Mouse (Mus musculus): ENCODE measurements at regions not wholly inside any gene's neighbourhood (a gene's known extent, or its start where the extent isn't known, plus 50 kb on each side); places are given as distances from the start of the nearest gene placed in this dataset.

DNA sequence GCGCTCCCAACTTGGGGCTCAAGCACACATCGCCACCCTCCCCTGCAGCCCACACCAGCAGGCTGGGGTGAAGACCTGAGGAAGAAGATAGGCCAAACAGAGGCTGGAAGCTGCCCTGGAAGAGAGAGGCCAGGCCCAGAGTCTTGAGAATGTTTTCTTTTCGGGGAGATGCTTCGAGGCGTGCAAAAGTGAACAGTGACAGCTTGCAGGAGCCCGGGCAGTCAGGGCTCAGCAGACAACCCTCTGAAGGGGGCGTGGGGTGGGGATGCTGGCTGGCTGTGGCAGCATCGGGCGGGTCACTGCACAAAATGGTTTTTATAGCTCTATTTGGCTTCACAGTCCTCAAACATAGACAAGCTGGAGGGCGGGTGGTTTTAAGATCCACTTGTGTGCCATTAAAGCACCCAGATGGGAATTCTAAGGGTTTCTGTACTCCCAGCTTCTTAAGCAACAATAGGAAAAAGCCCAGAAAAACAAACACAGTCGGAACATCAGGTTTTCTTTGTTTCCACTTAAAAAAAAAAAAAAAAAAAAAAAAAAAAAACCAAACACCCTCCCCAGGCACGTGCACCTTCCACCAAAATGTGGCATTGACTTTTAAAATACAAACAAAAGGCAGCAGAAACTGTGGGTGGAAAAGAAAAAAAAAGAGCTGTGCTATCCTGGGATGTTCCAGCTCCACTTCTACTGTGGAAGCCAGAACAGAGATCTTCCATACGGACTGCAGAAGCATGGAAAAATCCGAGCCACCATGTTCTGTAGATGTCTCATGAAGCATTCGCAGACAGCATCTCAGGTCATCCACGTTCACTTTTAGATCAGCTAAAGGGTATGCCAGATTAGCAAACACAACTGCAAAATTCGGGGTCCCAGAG is 123.5 kb downstream of the Ly86 start:
- DNase-seq (ENCODE audit: low spot score), result no peak
- Histone ChIP-seq H3K4me3 (peak overlapping the region; percentile 33), H3K4me1 (peaks cover 26% of the 10 kb centered on the region), H3K36me3 (no peaks in the 10 kb centered on the region), H3K27me3 (ENCODE audit: insufficient read depth, poor library complexity, severe bottlenecking) (peaks cover 15% of the 10 kb centered on the region), H3K27ac (peak overlapping the region; percentile 69), H3K9me3 (no peaks in the 10 kb centered on the region)
- WGBS, result 40% methylated on average over 17 of the region's 17 CpGs

GRCm38 (mm10) chr13:37470230-37470907 is 125.4 kb downstream of the Ly86 start:
- H3K9me3 ChIP-seq, result no peaks in the 10 kb centered on the region
- no peak for DNase-seq (ENCODE audit: low spot score)
- no peak overlapping the region for H3K27ac ChIP-seq
- WGBS, result 36% methylated on average over 11 of the region's 11 CpGs
- H3K27me3 ChIP-seq (ENCODE audit: insufficient read depth, poor library complexity, severe bottlenecking), result peaks cover 15% of the 10 kb centered on the region
- H3K4me3 ChIP-seq, result no peak overlapping the region
- H3K4me1 ChIP-seq, result peaks cover 26% of the 10 kb centered on the region
- no peaks in the 10 kb centered on the region for H3K36me3 ChIP-seq

DNA sequence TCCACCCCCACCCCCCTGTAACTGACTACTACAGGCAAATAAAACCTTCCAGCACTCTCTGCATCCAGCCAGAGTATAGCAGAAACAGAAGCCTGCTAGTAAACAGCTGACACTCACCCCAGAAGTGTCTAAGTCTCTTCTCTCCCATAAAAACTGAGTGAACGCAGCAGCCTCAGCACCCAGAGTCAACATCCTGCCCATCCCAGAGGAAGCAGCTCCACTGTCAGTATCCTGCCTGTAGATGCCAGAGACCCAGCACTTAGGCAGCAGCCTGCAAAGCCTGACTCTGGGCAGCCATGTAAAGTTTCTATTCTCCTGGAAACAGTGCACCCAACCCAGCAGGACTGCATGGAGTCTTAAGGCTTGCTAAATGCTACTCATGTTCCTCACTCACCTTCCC is 128.4 kb downstream of the Ly86 start:
- no peaks in the 10 kb centered on the region for H3K36me3 ChIP-seq
- 39% methylated on average over 1 of the region's 1 CpGs for WGBS
- H3K27me3 ChIP-seq (ENCODE audit: insufficient read depth, poor library complexity, severe bottlenecking), result peaks cover 15% of the 10 kb centered on the region

GRCm38 (mm10) chr13:37475804-37476203 is 130.8 kb downstream of the Ly86 start:
- Histone ChIP-seq H3K27me3 (ENCODE audit: insufficient read depth, poor library complexity, severe bottlenecking) (no peaks in the 10 kb centered on the region), H3K36me3 (no peaks in the 10 kb centered on the region), H3K4me1 (peaks cover 29% of the 10 kb centered on the region), H3K27ac (peak overlapping the region; percentile 69; the same call in 1 of the 2 replicates), H3K4me3 (no peak overlapping the region), H3K9me3 (no peaks in the 10 kb centered on the region)
- DNase-seq (ENCODE audit: low spot score), result no peak
- WGBS, result 38% methylated on average over 3 of the region's 3 CpGs

More for the DNA sequence above, 128.4 kb downstream of the Ly86 start:
- Histone ChIP-seq H3K27ac (no peak overlapping the region), H3K4me1 (peaks cover 38% of the 10 kb centered on the region), H3K9me3 (no peaks in the 10 kb centered on the region), H3K4me3 (no peak overlapping the region)
- DNase-seq (ENCODE audit: low spot score), result no peak

DNA sequence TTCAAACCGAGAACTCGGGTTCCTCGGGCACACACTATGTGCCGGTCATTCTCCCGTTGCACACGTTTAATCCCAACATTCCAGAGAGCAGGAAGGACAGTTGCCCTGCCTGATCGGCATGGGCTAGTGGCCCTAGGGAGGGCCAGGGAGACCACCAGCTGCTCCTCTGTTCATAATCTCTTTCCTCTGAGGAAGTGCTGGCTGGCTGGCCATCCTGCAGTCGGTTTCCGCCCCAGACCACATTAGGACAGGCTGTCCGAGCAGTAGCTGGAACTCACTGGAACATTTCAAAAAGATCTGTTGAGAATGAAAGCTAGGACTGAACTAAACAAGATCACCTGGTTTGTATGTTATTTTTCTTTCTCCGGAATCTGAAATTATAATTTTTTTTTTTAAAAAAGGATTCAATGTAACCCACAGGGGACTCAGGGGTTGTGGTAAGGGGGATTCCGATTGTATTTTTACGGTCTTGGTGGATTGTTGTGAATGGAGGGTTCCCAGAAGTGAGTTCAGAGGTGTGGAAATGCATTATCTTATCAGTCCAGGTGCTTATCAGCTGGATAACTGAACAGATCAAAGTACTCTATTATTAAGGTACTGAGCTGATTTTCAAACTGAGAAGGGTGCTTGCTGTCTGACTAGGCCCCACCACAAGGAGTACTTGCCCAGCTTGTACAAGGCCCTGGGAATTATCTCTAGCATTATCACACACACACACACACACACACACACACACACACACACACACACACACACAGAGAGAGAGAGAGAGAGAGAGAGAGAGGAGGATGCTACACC is 131.4 kb downstream of the Ly86 start:
- Histone ChIP-seq H3K36me3 (no peaks in the 10 kb centered on the region), H3K9me3 (no peaks in the 10 kb centered on the region), H3K27ac (peak overlapping the region; percentile 69), H3K4me3 (no peak overlapping the region), H3K27me3 (ENCODE audit: insufficient read depth, poor library complexity, severe bottlenecking) (no peaks in the 10 kb centered on the region), H3K4me1 (peaks cover 30% of the 10 kb centered on the region)
- no peak for DNase-seq (ENCODE audit: low spot score)
- WGBS, result 29% methylated on average over 13 of the region's 13 CpGs

- peaks cover 39% of the 10 kb centered on the region for H3K4me1 ChIP-seq
- peak overlapping the region; percentile 51 for H3K4me3 ChIP-seq
- no peaks in the 10 kb centered on the region for H3K9me3 ChIP-seq
- 15% methylated on average over 6 of the region's 6 CpGs for WGBS
- no peak for DNase-seq (ENCODE audit: low spot score)
- peak overlapping the region; percentile 37 for H3K27ac ChIP-seq
- H3K27me3 ChIP-seq (ENCODE audit: insufficient read depth, poor library complexity, severe bottlenecking), result no peaks in the 10 kb centered on the region
- H3K36me3 ChIP-seq, result no peaks in the 10 kb centered on the region
Observed at GRCm38 (mm10) chr13:37477342-37477741, 132.3 kb downstream of the Ly86 start.

GRCm38 (mm10) chr13:37477749-37478548 is 132.9 kb downstream of the Ly86 start:
- peak overlapping the region; percentile 37; the same call in 1 of the 2 replicates for H3K27ac ChIP-seq
- 4% methylated on average over 14 of the region's 15 CpGs for WGBS
- peak overlapping the region; percentile 51 for H3K4me3 ChIP-seq
- no peaks in the 10 kb centered on the region for H3K36me3 ChIP-seq
- H3K27me3 ChIP-seq (ENCODE audit: insufficient read depth, poor library complexity, severe bottlenecking), result no peaks in the 10 kb centered on the region
- H3K4me1 ChIP-seq, result peaks cover 45% of the 10 kb centered on the region
- no peaks in the 10 kb centered on the region for H3K9me3 ChIP-seq
- peak; percentile 89 for DNase-seq (ENCODE audit: low spot score)

- no peak overlapping the region for H3K27ac ChIP-seq
- H3K4me3 ChIP-seq, result no peak overlapping the region
- no peaks in the 10 kb centered on the region for H3K9me3 ChIP-seq
- no peaks in the 10 kb centered on the region for H3K36me3 ChIP-seq
- WGBS, result 75% methylated on average over 7 of the region's 7 CpGs
- H3K27me3 ChIP-seq (ENCODE audit: insufficient read depth, poor library complexity, severe bottlenecking), result no peaks in the 10 kb centered on the region
- peaks cover 51% of the 10 kb centered on the region for H3K4me1 ChIP-seq
- no peak for DNase-seq (ENCODE audit: low spot score)
Observed at GRCm38 (mm10) chr13:37479182-37479691, 134.2 kb downstream of the Ly86 start.

DNA sequence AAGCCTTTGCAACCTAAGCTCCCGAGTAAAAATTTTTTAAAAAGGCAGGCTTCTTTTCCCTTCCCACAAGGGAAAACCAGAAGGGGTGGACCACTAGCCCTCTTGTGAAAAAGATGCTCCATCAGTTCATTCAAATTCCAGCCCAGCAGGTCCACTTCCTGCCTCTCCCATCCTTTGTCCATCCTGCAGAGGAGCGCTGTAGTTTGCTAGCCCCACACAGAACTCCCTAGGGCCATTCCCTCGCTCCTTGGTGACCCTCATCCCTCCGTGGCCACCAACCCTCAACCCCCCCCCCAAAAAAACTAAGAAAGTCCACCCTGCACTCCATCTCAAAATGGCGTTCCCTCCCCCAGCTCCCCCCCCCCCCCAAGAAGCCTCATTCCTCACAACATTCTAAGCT is 136.5 kb downstream of the Ly86 start:
- no peaks in the 10 kb centered on the region for H3K36me3 ChIP-seq
- H3K9me3 ChIP-seq, result no peaks in the 10 kb centered on the region
- H3K4me1 ChIP-seq, result peaks cover 43% of the 10 kb centered on the region
- 0 out of 2 replicates have a peak overlapping the region, but pooled peaks have one; percentile 86 for H3K27ac ChIP-seq
- no peak for DNase-seq (ENCODE audit: low spot score)
- H3K4me3 ChIP-seq, result no peak overlapping the region
- 67% methylated on average over 5 of the region's 5 CpGs for WGBS
- no peaks in the 10 kb centered on the region for H3K27me3 ChIP-seq (ENCODE audit: insufficient read depth, poor library complexity, severe bottlenecking)

DNA sequence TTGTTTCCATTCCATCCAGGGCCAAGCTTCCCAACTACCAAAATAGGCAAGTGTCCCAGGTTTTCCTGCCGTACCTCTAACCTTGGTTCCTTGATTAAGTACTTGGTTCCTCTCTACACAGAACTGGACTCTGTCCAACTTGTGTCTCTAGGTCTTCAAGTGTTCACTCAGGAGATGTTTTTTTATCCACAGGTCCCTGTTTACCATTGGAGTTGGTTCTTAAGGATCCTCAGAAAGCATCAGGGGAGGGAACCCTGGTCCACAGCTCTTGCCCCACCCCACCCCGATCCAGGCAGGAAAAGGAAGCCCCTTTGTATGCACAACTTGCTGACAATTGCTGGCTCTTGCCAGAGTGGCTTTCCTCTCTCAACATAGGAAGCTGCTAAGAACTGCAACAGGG is 137.0 kb downstream of the Ly86 start:
- Histone ChIP-seq H3K27me3 (ENCODE audit: insufficient read depth, poor library complexity, severe bottlenecking) (no peaks in the 10 kb centered on the region), H3K27ac (peak overlapping the region; percentile 86)
- 37% methylated on average over 2 of the region's 2 CpGs for WGBS

DNA sequence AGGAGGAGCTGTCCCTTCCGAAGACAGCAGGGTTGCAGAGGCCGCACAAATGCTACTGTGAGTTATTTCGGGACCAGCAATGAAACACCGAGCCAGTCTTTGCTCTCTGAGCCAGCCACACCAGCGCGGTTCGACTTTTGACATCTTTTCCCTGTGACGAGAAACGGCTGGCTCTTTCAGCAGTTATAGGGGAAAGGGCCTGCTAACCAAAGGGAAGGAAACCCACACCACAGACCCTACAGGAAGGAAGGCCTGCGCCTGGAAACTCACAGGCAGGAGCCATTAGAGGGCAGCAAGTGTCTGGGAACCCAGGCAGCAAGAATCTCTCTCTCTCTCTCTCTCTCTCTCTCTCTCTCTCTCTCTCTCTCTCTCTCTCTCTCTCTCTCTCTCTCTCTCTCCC is 137.6 kb downstream of the Ly86 start:
- 5% methylated on average over 10 of the region's 10 CpGs for WGBS
- peak overlapping the region; percentile 86 for H3K27ac ChIP-seq
- H3K36me3 ChIP-seq, result no peaks in the 10 kb centered on the region
- peaks cover 33% of the 10 kb centered on the region for H3K4me1 ChIP-seq
- no peaks in the 10 kb centered on the region for H3K27me3 ChIP-seq (ENCODE audit: insufficient read depth, poor library complexity, severe bottlenecking)
- no peaks in the 10 kb centered on the region for H3K9me3 ChIP-seq
- peak; percentile 87 for DNase-seq (ENCODE audit: low spot score)
- peak overlapping the region; percentile 40 for H3K4me3 ChIP-seq

More for the DNA sequence above, 137.0 kb downstream of the Ly86 start:
- H3K4me1 ChIP-seq, result peaks cover 38% of the 10 kb centered on the region
- no peak for DNase-seq (ENCODE audit: low spot score)
- no peaks in the 10 kb centered on the region for H3K36me3 ChIP-seq
- H3K4me3 ChIP-seq, result no peak overlapping the region
- no peaks in the 10 kb centered on the region for H3K9me3 ChIP-seq

All from heart, embryonic 10.5 days (tissue).